Mouse (Mus musculus) forebrain, postnatal 0 days (tissue): ENCODE results near the gene Ndufa8. TPM values are rescaled to one million over a fixed set of nuclear protein-coding genes. Genes with fewer than 3 reads are reported as not detected.

ENCODE experiments used
- ATAC-seq: fragments of 200-750 bp; cut with Nextera tagmentation; 2 replicates; pipeline ENCODE4 v1.8.0; 2017; ENCODE audit warnings: mild to moderate bottlenecking, moderate library complexity
- DNase-seq: peaks from one replicate; pipeline ENCODE4 v3.0.0-alpha.2; 2015
- H3K27ac ChIP-seq: fragments of 300-500 bp; sonication (generic); 2 replicates; pipeline ENCODE4 v1.5.1; 2014; ENCODE audit warnings: low read depth, mild to moderate bottlenecking, antibody characterized with exemption, low read length, moderate library complexity, mixed read lengths
- H3K27me3 ChIP-seq: fragments of 300-500 bp; sonication (generic); 2 replicates; pipeline ENCODE4 v1.6.1; 2014; ENCODE audit warnings: mild to moderate bottlenecking, low read length, mixed read lengths; ENCODE audit not compliant: insufficient read depth
- H3K36me3 ChIP-seq: fragments of 300-500 bp; sonication (generic); 2 replicates; pipeline ENCODE4 v1.6.1; 2014; ENCODE audit warnings: mild to moderate bottlenecking, moderate library complexity; ENCODE audit not compliant: insufficient read depth
- H3K4me1 ChIP-seq: fragments of 300-500 bp; sonication (generic); 2 replicates; pipeline ENCODE4 v1.6.1; 2014; ENCODE audit warnings: antibody characterized with exemption; ENCODE audit not compliant: insufficient read depth
- H3K4me2 ChIP-seq: fragments of 300-500 bp; sonication (generic); 2 replicates; pipeline ENCODE4 v1.6.1; 2014; ENCODE audit warnings: low read depth, mild to moderate bottlenecking, moderate library complexity
- H3K4me3 ChIP-seq: fragments of 300-500 bp; sonication (generic); 2 replicates; pipeline ENCODE4 v1.5.1; 2014; ENCODE audit warnings: low read depth, low read length, mixed read lengths
- H3K9ac ChIP-seq: fragments of 300-500 bp; sonication (generic); 2 replicates; pipeline ENCODE4 v1.6.1; 2014; ENCODE audit warnings: mild to moderate bottlenecking
- H3K9me3 ChIP-seq: fragments of 300-500 bp; sonication (generic); 2 replicates; pipeline ENCODE4 v1.6.1; 2016; ENCODE audit warnings: low read length
- CTCF ChIP-seq: sonication (generic); IDR thresholded peaks from 2 replicates; pipeline ENCODE4 v1.5.1; 2016; ENCODE audit warnings: antibody characterized with exemption, control low read depth, low read depth
- WGBS: fragments of 180-500 bp; shearing (Covaris S2); extraction: QIAGEN DNeasy Blood & Tissue Kit; methylation state at CpG from one replicate; pipeline ENCODE4 v1.1.7; 2014; 5-methylcytosine and 5-hydroxymethylcytosine counted together
- polyA plus RNA-seq: library from polyadenylated mRNA; unstranded; fragments of >200 nt; fragmentation: Nextera tagmentation; extraction: Ambion mirVana; gene quantifications from 2 replicates; pipeline ENCODE4 v1.2.1, GENCODE M21; 2015
- total RNA-seq: library from RNA; depleted of rRNA; stranded (reverse); fragments of >200 nt; gene quantifications from 2 replicates; pipeline ENCODE4 v1.2.3, GENCODE M21; 2014; rRNA removed

Gene Ndufa8
- total and polyA plus RNA-seq, 2 experiments from 2014 or later = 74.0 to 333 TPM

DNA sequence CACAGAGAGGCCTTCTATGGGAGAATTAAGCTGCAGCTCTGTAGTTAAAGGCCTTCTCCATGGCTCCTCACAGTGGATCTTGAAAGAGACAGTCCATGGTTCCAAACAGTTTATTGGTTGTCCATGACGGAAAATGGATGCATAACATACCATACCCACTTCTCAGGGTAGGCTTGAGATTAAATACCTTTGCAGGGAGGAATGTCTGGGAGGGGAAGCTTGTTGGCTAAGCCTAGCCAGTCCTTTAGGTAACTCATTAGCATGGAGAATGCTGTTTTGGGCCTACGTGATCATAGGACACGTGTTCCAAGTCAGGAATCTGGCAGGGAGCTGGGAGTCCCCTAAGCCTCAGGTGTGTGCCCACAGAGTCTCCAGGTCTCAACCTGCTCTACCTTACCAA is 56.9 kb downstream of the Ndufa8 start:
- Histone ChIP-seq H3K9ac (no peak overlapping the region), H3K4me2 (no peak overlapping the region), H3K36me3 (no peaks in the 10 kb centered on the region), H3K27ac (no peak overlapping the region), H3K4me3 (no peak overlapping the region), H3K4me1 (no peaks in the 10 kb centered on the region), H3K27me3 (no peaks in the 10 kb centered on the region; the same call in 1 of the 2 replicates), H3K9me3 (no peaks in the 10 kb centered on the region)
- DNase-seq = no peak
- TF ChIP-seq CTCF = no peak
- WGBS = 89% methylated on average over 3 of the region's 3 CpGs
- no peak for ATAC-seq

Other genes starting within 250 kb of the Ndufa8 start
- gene Ttll11, start 69.5 kb downstream of the Ndufa8 start, total RNA-seq = 6.9 and 9.2 TPM in 2 replicates
- gene Ttll11, start 69.5 kb downstream of the Ndufa8 start, polyA plus RNA-seq = 6.4 and 7.2 TPM in 2 replicates
- gene Morn5, start 52 bp upstream of the Ndufa8 start, total RNA-seq = 1.0 and 2.2 TPM in 2 replicates
- 3.9 and 4.4 TPM in 2 replicates for gene Morn5, start 52 bp upstream of the Ndufa8 start, polyA plus RNA-seq
- 55.9 and 83.5 TPM in 2 replicates for gene Lhx6, start 56.0 kb upstream of the Ndufa8 start, total RNA-seq
- gene Lhx6, start 56.0 kb upstream of the Ndufa8 start, polyA plus RNA-seq = 16.4 and 31.0 TPM in 2 replicates
- 14.0 and 17.0 TPM in 2 replicates for gene Mrrf, start 87.0 kb upstream of the Ndufa8 start, total RNA-seq
- 12.9 and 21.9 TPM in 2 replicates for gene Mrrf, start 87.0 kb upstream of the Ndufa8 start, polyA plus RNA-seq
- gene Rbm18, start 87.4 kb upstream of the Ndufa8 start, total RNA-seq = 54.6 and 61.4 TPM in 2 replicates
- 86.4 and 98.7 TPM in 2 replicates for gene Rbm18, start 87.4 kb upstream of the Ndufa8 start, polyA plus RNA-seq
- gene Ptgs1, start 181.0 kb upstream of the Ndufa8 start, total RNA-seq = 4.9 and 6.6 TPM in 2 replicates
- 4.4 and 5.5 TPM in 2 replicates for gene Ptgs1, start 181.0 kb upstream of the Ndufa8 start, polyA plus RNA-seq